Mouse (Mus musculus) liver, adult 2 months (tissue): Measurements from ENCODE around the gene Zbed3. TPM values are rescaled to one million over a fixed set of nuclear protein-coding genes. Genes with fewer than 3 reads are reported as not detected.

ENCODE experiments used
- DNase-seq: peaks from one replicate; pipeline ENCODE4 v3.0.0-alpha.2; 2011; ENCODE audit warnings: low read depth, low spot score; ENCODE audit errors: extremely low read depth
- H3K27ac ChIP-seq: fragments of 200-500 bp; replicated peaks from 2 replicates; pipeline ENCODE4 v1.5.1; 2012; ENCODE audit warnings: low read depth, mild to moderate bottlenecking, control low read depth, inconsistent platforms, low read length; ENCODE audit not compliant: insufficient read depth
- H3K27me3 ChIP-seq: fragments of 200-500 bp; 2 replicates; pipeline ENCODE4 v1.6.1; 2012; ENCODE audit warnings: mild to moderate bottlenecking, moderate library complexity, low read length, inconsistent platforms; ENCODE audit not compliant: control insufficient read depth, insufficient read depth
- H3K36me3 ChIP-seq: fragments of 200-500 bp; 2 replicates; pipeline ENCODE4 v1.6.1; 2012; ENCODE audit warnings: low read length, inconsistent platforms; ENCODE audit not compliant: control insufficient read depth, insufficient read depth
- H3K4me1 ChIP-seq: fragments of 200-500 bp; 2 replicates; pipeline ENCODE4 v1.6.1; 2011; ENCODE audit warnings: low read length; ENCODE audit not compliant: control insufficient read depth, insufficient read depth
- H3K4me3 ChIP-seq: fragments of 200-500 bp; 2 replicates; pipeline ENCODE4 v1.5.1; 2011; ENCODE audit warnings: low read depth, mild to moderate bottlenecking, control low read depth, low read length, moderate library complexity; ENCODE audit not compliant: insufficient read depth
- H3K79me2 ChIP-seq: fragments of 200-500 bp; 2 replicates; pipeline ENCODE4 v1.6.1; 2012; ENCODE audit warnings: inconsistent platforms, mild to moderate bottlenecking, low read length, moderate library complexity; ENCODE audit not compliant: control insufficient read depth, insufficient read depth
- H3K9ac ChIP-seq: fragments of 200-500 bp; 2 replicates; pipeline ENCODE4 v1.6.1; 2012; ENCODE audit warnings: low read depth, mild to moderate bottlenecking, control low read depth, inconsistent platforms, low read length
- CTCF ChIP-seq: fragments of 200-500 bp; IDR thresholded peaks from 2 replicates; pipeline ENCODE4 v1.5.1; 2011; ENCODE audit warnings: low read depth, low read length, control low read depth
- POLR2A ChIP-seq: fragments of 200-500 bp; IDR thresholded peaks from 2 replicates; pipeline ENCODE4 v1.6.1; 2011; ENCODE audit warnings: low read length, control low read depth; ENCODE audit not compliant: insufficient read depth; ENCODE audit errors: extremely low read depth
- WGBS: fragments of 180-500 bp; shearing (Covaris S2); methylation state at CpG from one replicate; pipeline ENCODE4 v1.1.7; 2018; 5-methylcytosine and 5-hydroxymethylcytosine counted together
- polyA plus RNA-seq: library from polyadenylated mRNA; depleted of rRNA; stranded (reverse); fragments of >200 nt; gene quantifications from 2 replicates; pipeline ENCODE4 v1.2.3, GENCODE M21; 2012
- total RNA-seq: library from RNA; depleted of rRNA; stranded (reverse); fragments of >200 nt; gene quantifications from 2 replicates; pipeline ENCODE4 v1.2.3, GENCODE M21; 2014

The Zbed3 gene
- total and polyA plus RNA-seq, 2 experiments = 1.1 to 4.4 TPM

DNA sequence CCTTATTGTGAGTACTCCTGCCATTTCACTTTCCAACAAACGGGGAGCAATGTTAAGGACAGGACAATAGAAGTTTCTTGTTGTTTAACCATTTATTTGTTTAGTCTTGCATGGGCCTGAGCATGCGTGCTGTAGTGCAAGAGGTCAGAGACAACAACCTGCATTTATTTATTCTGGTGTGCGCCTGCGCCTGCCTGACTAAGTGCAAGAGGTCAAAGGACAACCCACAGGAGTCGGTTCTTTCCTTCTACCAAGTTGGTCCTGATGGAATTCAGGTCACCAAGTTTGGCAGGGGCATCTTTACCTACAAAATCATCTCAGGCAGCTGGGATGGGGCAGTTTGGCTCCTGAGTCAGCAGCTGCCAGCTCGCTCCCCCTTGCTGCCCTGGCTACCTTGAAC is 22.5 kb downstream of the Zbed3 start:
- Histone ChIP-seq H3K9ac (no peak overlapping the region), H3K4me1 (peaks cover 2% of the 10 kb centered on the region; the same call in 1 of the 2 replicates), H3K27me3 (no peaks in the 10 kb centered on the region), H3K36me3 (peaks cover 2% of the 10 kb centered on the region; the same call in 1 of the 2 replicates), H3K4me3 (no peak overlapping the region), H3K79me2 (no peaks in the 10 kb centered on the region), H3K27ac (no peak overlapping the region)
- 37% methylated on average over 6 of the region's 6 CpGs for WGBS
- peak; percentile 45 for DNase-seq
- TF ChIP-seq POLR2A (no peak), CTCF (no peak)

DNA sequence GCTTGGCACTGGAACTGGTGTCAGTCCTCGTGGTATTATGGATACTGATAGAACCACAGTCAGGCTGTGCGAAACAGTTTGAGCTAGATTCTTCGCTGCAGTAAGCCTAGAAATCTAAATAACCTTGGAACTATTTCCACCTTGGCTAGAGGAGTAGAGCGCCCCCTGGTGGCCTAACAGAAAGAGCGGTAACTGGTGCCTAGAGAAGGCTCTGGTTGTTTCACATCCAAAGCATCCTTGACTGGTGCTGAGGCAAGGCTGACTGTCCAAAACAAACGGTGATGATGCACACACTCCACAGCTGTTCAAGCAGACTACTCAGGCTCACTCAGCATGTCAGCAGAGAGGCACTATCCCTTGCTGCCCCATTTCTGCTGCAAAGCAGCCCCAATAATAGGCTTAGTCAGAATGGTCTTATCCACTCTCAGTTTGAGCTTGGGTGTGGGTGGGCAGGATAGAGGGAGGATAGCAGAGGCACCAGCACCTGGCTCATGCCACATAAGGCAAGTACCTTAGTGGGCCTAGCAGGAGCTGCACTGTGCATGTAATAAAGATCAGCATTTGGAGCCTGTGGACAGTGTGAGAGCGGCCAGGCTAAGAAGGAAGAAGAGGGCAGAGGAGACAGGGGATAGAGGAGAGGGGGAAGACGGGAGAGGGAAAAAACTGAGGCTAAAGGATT is 23.7 kb downstream of the Zbed3 start:
- no peak overlapping the region for H3K27ac ChIP-seq
- H3K36me3 ChIP-seq = peaks cover 14% of the 10 kb centered on the region
- H3K4me1 ChIP-seq = peaks cover 2% of the 10 kb centered on the region; the same call in 1 of the 2 replicates
- TF ChIP-seq CTCF = peak; percentile 68
- TF ChIP-seq POLR2A = no peak
- H3K9ac ChIP-seq = no peak overlapping the region
- DNase-seq = peak; percentile 47
- H3K4me3 ChIP-seq = no peak overlapping the region
- no peaks in the 10 kb centered on the region for H3K27me3 ChIP-seq
- 23% methylated on average over 8 of the region's 8 CpGs for WGBS
- no peaks in the 10 kb centered on the region for H3K79me2 ChIP-seq

- H3K27ac ChIP-seq = no peak overlapping the region
- peaks cover 22% of the 10 kb centered on the region for H3K36me3 ChIP-seq
- no peak for DNase-seq
- no peak overlapping the region for H3K9ac ChIP-seq
- H3K27me3 ChIP-seq = no peaks in the 10 kb centered on the region
- 96% methylated on average over 3 of the region's 3 CpGs for WGBS
- H3K79me2 ChIP-seq = no peaks in the 10 kb centered on the region
- H3K4me1 ChIP-seq = peaks cover 2% of the 10 kb centered on the region; the same call in 1 of the 2 replicates
- H3K4me3 ChIP-seq = no peak overlapping the region
- TF ChIP-seq POLR2A (no peak), CTCF (no peak)
These were observed 25.1 kb downstream of the Zbed3 start for GRCm38 (mm10) chr13:95348476-95348875.

GRCm38 (mm10) chr13:95358223-95358622 is 34.8 kb downstream of the Zbed3 start:
- 72% methylated on average over 2 of the region's 2 CpGs for WGBS
- H3K27me3 ChIP-seq = no peaks in the 10 kb centered on the region
- TF ChIP-seq POLR2A (no peak), CTCF (no peak)
- H3K27ac ChIP-seq = no peak overlapping the region
- DNase-seq = no peak
- no peaks in the 10 kb centered on the region for H3K79me2 ChIP-seq
- no peaks in the 10 kb centered on the region for H3K4me1 ChIP-seq
- no peak overlapping the region for H3K9ac ChIP-seq
- peaks cover 66% of the 10 kb centered on the region for H3K36me3 ChIP-seq
- H3K4me3 ChIP-seq = no peak overlapping the region

- 81% methylated on average over 4 of the region's 4 CpGs for WGBS
These were observed 40.0 kb downstream of the Zbed3 start for GRCm38 (mm10) chr13:95363440-95363839.

DNA sequence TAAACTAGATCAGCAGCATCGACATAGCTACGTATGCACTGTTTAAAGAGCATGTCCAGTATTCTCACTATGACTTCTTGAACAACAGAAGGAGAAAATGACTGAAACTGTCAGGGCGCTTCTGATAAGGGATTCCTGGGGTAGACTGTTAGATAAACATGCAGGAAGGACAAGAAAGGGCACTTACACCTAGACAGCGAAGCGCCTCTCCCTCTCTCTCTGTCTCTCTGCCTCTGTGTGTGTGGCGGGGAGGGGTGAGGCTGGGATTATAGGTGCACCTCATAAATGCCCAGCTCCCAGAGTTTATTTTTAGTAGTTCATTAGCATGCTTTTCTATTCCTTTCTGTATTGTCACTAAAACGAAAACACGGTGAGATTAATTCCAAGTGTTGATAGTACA is 42.9 kb downstream of the Zbed3 start:
- WGBS = 92% methylated on average over 8 of the region's 8 CpGs
- no peak for DNase-seq
- Histone ChIP-seq H3K27ac (no peak overlapping the region), H3K36me3 (peaks cover 61% of the 10 kb centered on the region), H3K4me3 (no peak overlapping the region), H3K27me3 (no peaks in the 10 kb centered on the region), H3K79me2 (no peaks in the 10 kb centered on the region), H3K9ac (no peak overlapping the region), H3K4me1 (no peaks in the 10 kb centered on the region)
- TF ChIP-seq CTCF (no peak), POLR2A (no peak)

More at GRCm38 (mm10) chr13:95363440-95363839, 40.0 kb downstream of the Zbed3 start:
- peaks cover 55% of the 10 kb centered on the region for H3K36me3 ChIP-seq
- H3K27ac ChIP-seq = no peak overlapping the region
- no peaks in the 10 kb centered on the region for H3K27me3 ChIP-seq
- no peaks in the 10 kb centered on the region for H3K4me1 ChIP-seq
- H3K4me3 ChIP-seq = no peak overlapping the region
- DNase-seq = no peak
- TF ChIP-seq POLR2A = no peak
- no peak for TF ChIP-seq CTCF
- no peak overlapping the region for H3K9ac ChIP-seq
- no peaks in the 10 kb centered on the region for H3K79me2 ChIP-seq
